Mouse (Mus musculus) midbrain, embryonic 10.5 days (tissue): Measurements from ENCODE around the gene Aif1. TPM values are rescaled to one million over a fixed set of nuclear protein-coding genes. Genes with fewer than 3 reads are reported as not detected.
A peak's percentile ranks its signal among the peaks of the same experiment; 100 is the strongest.

Experiments used
- DNase-seq: peaks from one replicate; pipeline ENCODE4 v3.0.0-alpha.2; 2017; ENCODE audit warnings: low spot score
- H3K27ac ChIP-seq: fragments of 300-500 bp; sonication (generic); replicated peaks from 2 replicates; pipeline ENCODE4 v1.5.1; 2016; ENCODE audit warnings: mild to moderate bottlenecking
- H3K27me3 ChIP-seq: fragments of 300-500 bp; sonication (generic); 2 replicates; pipeline ENCODE4 v1.6.1; 2016; ENCODE audit warnings: low read depth, mild to moderate bottlenecking; ENCODE audit not compliant: poor library complexity, severe bottlenecking
- H3K36me3 ChIP-seq: fragments of 300-500 bp; sonication (generic); 2 replicates; pipeline ENCODE4 v1.6.1; 2016; ENCODE audit warnings: mild to moderate bottlenecking, moderate library complexity
- H3K4me1 ChIP-seq: fragments of 300-500 bp; sonication (generic); 2 replicates; pipeline ENCODE4 v1.6.1; 2016
- H3K4me3 ChIP-seq: fragments of 300-500 bp; sonication (generic); 2 replicates; pipeline ENCODE4 v1.5.1; 2016; ENCODE audit warnings: mild to moderate bottlenecking, moderate library complexity
- H3K9me3 ChIP-seq: fragments of 300-500 bp; sonication (generic); replicated peaks from 2 replicates; pipeline ENCODE4 v1.6.1; 2016; ENCODE audit warnings: mild to moderate bottlenecking
- WGBS: fragments of 180-500 bp; shearing (Covaris S2); methylation state at CpG from one replicate; pipeline ENCODE4 v1.1.7; 2016; 5-methylcytosine and 5-hydroxymethylcytosine counted together
- polyA plus RNA-seq: library from polyadenylated mRNA; unstranded; fragments of >200 nt; fragmentation: Nextera tagmentation; extraction: Ambion mirVana; gene quantifications from 2 replicates; pipeline ENCODE4 v1.2.1, GENCODE M21; 2016

Aif1 gene
- polyA plus RNA-seq, 1 experiment from 2014 or later, result 4.0 TPM

DNA sequence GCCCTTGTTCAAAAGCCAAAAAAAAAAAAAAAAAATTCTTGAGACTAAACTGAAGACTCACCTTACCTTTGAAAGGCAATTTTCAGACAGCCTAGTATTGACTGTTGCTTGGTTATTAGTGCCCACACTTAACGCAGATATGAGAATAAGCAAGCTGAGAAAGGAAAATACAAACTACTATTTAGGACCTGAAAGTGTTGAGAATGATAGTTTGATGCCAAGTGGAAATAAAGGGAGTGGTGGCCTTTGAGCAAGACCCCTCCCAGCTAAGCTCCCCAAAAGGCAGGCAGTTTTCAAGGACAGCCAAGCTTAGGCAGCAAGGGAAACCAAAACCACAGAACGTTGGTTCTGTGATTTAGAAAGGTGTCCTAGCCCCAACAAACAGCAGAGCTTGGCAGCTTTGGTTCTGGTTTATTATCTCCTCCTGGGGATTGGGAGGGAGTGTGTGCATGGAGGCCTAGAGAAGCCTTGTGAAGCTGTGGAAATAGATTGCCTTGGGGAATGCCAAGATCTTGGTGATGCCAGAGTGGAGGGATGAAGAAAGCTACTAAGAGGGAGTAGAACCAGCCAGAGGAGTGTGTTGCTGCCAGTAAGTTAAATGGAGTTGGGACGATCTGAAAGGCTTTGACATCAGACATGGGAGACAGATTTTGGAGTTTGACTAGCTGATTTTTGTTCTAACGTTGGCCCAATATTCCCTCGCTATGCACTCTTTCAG, 27.8 kb downstream of the Aif1 start:
- no peak for DNase-seq
- H3K27me3 ChIP-seq, result no peaks in the 10 kb centered on the region
- H3K9me3 ChIP-seq, result peaks cover 6% of the 10 kb centered on the region
- no peak overlapping the region for H3K4me3 ChIP-seq
- H3K4me1 ChIP-seq, result no peaks in the 10 kb centered on the region
- peaks cover 99% of the 10 kb centered on the region for H3K36me3 ChIP-seq
- 80% methylated on average over 5 of the region's 5 CpGs for WGBS
- H3K27ac ChIP-seq, result no peak overlapping the region

GRCm38 (mm10) chr17:35147348-35147747, 28.5 kb downstream of the Aif1 start:
- no peak for DNase-seq

DNA sequence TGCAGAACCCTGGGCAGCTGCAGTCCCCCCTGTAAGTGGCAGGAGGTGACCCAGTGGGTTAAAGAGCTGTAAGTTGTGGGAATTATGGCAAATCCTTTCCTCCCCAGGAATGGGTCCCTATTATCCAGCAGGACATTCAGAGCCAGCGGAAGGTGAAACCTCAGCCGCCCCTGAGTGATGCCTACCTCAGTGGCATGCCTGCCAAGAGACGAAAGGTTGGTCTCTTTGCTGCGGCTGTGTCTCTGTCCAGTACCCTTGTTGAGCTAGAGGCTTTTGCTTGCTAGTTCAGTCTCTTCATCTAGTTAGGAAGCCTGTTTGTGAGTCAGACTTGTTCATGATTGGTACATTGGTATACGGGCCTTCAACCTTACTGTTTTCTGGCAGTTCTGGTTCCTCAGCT, 29.7 kb downstream of the Aif1 start:
- Histone ChIP-seq H3K9me3 (peaks cover 13% of the 10 kb centered on the region), H3K4me1 (no peaks in the 10 kb centered on the region), H3K27ac (no peak overlapping the region), H3K27me3 (no peaks in the 10 kb centered on the region), H3K36me3 (peaks cover 99% of the 10 kb centered on the region), H3K4me3 (no peak overlapping the region)
- 92% methylated on average over 5 of the region's 5 CpGs for WGBS
- DNase-seq, result no peak

More at GRCm38 (mm10) chr17:35147348-35147747, 28.5 kb downstream of the Aif1 start:
- Histone ChIP-seq H3K27ac (no peak overlapping the region), H3K4me1 (no peaks in the 10 kb centered on the region), H3K4me3 (no peak overlapping the region), H3K9me3 (peaks cover 13% of the 10 kb centered on the region), H3K27me3 (no peaks in the 10 kb centered on the region), H3K36me3 (peaks cover 99% of the 10 kb centered on the region)
- WGBS, result 59% methylated on average over 3 of the region's 3 CpGs

DNA sequence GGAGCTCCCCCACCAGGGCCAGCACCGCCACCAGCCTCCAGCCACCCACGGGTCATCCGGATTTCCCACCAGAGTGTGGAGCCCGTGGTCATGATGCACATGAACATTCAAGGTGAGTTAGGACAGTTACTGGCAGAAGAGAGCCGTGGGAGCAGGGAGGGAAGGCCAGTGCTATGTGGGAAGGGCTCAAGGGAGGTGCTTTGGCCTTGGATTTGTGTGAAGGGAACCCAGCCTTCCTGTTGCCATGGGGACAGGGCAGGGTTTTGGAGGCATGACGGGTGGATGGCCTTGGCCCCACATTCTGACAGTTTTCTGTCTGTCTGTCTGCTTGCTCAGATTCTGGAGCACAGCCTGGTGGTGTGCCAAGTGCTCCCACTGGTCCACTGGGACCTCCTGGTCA, 33.9 kb downstream of the Aif1 start:
- DNase-seq, result no peak
- Histone ChIP-seq H3K27me3 (no peaks in the 10 kb centered on the region), H3K36me3 (peaks cover 97% of the 10 kb centered on the region), H3K9me3 (peaks cover 13% of the 10 kb centered on the region), H3K4me1 (peaks cover 10% of the 10 kb centered on the region), H3K4me3 (no peak overlapping the region), H3K27ac (no peak overlapping the region)
- 89% methylated on average over 6 of the region's 6 CpGs for WGBS

DNA sequence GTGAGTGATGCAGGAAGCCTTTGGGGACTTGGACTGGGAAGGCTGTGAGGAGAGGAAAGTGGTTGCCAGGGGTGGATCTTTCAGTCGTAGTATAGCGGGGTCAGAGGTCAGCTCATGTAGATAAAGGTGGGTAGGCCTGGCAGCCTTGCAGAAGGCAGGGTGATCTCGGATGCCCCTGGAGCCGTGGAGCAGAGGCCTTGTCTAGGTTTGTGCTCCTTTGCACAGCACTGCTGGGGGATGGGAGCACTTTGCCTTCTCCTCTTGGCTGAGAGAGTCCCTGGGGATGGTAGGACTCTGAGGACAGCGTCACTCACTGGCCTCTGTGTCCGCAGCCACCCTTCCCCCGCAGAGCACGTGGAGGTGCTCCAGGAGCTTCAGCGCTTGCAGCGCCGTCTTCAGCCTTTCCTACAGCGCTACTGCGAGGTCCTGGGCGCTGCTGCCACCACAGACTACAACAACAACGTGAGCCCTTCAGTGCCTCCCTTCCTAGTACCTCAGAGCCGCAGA, 35.3 kb downstream of the Aif1 start:
- Histone ChIP-seq H3K9me3 (peaks cover 13% of the 10 kb centered on the region), H3K4me3 (no peak overlapping the region), H3K27me3 (no peaks in the 10 kb centered on the region), H3K36me3 (peaks cover 83% of the 10 kb centered on the region), H3K4me1 (peaks cover 20% of the 10 kb centered on the region), H3K27ac (no peak overlapping the region)
- WGBS, result 85% methylated on average over 16 of the region's 16 CpGs
- DNase-seq, result no peak

GRCm38 (mm10) chr17:35139269-35139668, 36.6 kb downstream of the Aif1 start:
- Histone ChIP-seq H3K4me1 (peaks cover 20% of the 10 kb centered on the region), H3K4me3 (0 out of 2 replicates have a peak overlapping the region, but pooled peaks have one; percentile 9), H3K36me3 (peaks cover 70% of the 10 kb centered on the region), H3K27ac (no peak overlapping the region), H3K9me3 (peaks cover 13% of the 10 kb centered on the region), H3K27me3 (no peaks in the 10 kb centered on the region)
- DNase-seq, result no peak
- 93% methylated on average over 3 of the region's 3 CpGs for WGBS

- Histone ChIP-seq H3K9me3 (no peaks in the 10 kb centered on the region), H3K36me3 (peaks cover 39% of the 10 kb centered on the region), H3K4me1 (peaks cover 23% of the 10 kb centered on the region), H3K27ac (peak overlapping the region; percentile 99), H3K4me3 (peak overlapping the region; percentile 86), H3K27me3 (no peaks in the 10 kb centered on the region)
- DNase-seq, result no peak
- 1% methylated on average over 42 of the region's 43 CpGs for WGBS
Measured at GRCm38 (mm10) chr17:35135591-35136320, 40.1 kb downstream of the Aif1 start.

GRCm38 (mm10) chr17:35134801-35135590, 40.9 kb downstream of the Aif1 start, which contains the start of gene Bag6:
Gene Bag6 (plus strand): TSS chr17:35135178.
- Histone ChIP-seq H3K36me3 (peaks cover 34% of the 10 kb centered on the region), H3K27ac (peak within 1 kb of the TSS; percentile 99), H3K27me3 (no peaks in the 10 kb centered on the region), H3K9me3 (no peaks in the 10 kb centered on the region), H3K4me3 (peak within 1 kb of the TSS; percentile 86), H3K4me1 (peaks cover 23% of the 10 kb centered on the region)
- DNase-seq, result peak; percentile 93
- WGBS, result under 1% methylated on average over 66 of the region's 66 CpGs

DNA sequence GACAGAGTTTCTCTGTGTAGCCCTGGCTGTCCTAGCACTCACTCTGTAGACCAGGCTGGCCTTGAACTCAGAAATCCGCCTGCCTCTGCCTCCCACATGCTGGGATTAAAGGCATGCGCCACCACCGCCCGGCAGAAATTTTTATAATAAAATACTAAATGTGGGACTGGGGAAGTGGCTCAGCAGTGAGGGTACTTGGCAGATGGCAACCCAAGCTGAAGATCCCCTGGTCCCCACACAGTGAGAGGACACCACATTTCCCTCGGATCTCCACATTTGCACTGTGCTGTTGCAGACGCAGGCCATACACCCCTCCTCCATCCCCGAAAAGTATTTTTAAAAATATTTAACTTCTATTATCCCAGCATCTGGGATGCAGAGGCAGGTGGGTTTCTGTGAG, 42.4 kb downstream of the Aif1 start:
- H3K9me3 ChIP-seq, result no peaks in the 10 kb centered on the region
- H3K4me1 ChIP-seq, result peaks cover 19% of the 10 kb centered on the region
- peaks cover 24% of the 10 kb centered on the region for H3K36me3 ChIP-seq
- H3K4me3 ChIP-seq, result peak overlapping the region; percentile 8; the same call in 1 of the 2 replicates
- WGBS, result 93% methylated on average over 7 of the region's 7 CpGs
- DNase-seq, result no peak
- H3K27me3 ChIP-seq, result no peaks in the 10 kb centered on the region
- H3K27ac ChIP-seq, result no peak overlapping the region

DNA sequence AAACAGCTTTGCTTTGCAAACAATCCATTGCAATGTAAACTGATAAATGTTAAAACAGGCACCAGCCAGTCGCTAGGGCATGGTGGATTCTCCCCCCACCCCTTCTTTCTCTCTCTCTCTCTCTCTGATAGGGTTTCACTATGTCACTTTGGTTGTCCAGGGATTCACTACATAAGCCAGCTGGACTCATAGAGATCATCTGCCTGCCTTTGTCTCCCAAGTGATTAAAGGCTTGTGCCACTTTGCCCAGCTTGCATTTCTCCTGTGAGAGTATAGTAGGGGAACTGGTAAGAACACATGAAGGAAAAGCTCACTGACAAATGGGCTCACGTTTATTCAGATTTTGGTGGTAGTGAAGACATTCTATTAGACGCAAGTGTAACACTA, 43.7 kb downstream of the Aif1 start:
- 74% methylated on average over 3 of the region's 3 CpGs for WGBS

DNA sequence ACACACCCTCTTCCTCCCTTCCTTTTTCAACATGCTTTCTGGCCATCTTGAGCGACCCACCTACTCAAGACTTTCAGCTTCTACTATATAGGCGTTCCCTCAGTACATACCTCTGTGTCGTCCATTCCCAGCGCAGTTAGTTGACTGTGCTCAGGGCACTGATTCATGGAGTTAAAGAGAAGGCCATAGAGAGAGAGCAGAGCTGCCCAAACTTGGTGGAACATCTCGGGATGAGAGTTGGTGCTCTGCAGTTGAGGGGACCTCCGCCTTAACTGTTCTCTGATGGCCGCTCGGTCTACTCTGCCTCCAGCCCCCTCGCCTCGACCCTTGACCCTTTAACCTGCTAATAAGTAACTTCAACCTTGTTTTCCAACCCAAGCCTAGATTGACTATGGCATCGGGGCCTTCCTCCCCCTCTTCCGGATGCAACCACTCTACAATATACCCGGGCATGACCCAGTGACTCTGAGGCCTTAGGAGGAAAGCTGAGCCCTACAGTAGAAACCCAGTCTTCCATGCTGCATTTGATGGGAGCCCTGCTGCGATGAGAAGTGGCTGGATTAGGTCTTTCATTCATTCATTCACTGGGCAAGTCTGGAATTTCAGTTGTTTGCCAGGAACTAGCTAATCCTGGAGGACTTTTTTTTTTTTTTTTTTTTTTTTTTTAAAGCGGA, 44.2 kb downstream of the Aif1 start, which contains the start of gene Apom:
TSS of gene Apom (minus strand) at position 551 of the 674 bp plus-strand sequence.
- H3K36me3 ChIP-seq, result peaks cover 18% of the 10 kb centered on the region
- H3K4me3 ChIP-seq, result peak within 1 kb of the TSS; percentile 21; the same call in 1 of the 2 replicates
- 82% methylated on average over 15 of the region's 15 CpGs for WGBS
- no peaks in the 10 kb centered on the region for H3K27me3 ChIP-seq
- DNase-seq, result no peak
- H3K4me1 ChIP-seq, result peaks cover 23% of the 10 kb centered on the region
- H3K27ac ChIP-seq, result no peak within 1 kb of the TSS
- no peaks in the 10 kb centered on the region for H3K9me3 ChIP-seq

More for the DNA sequence above, 43.7 kb downstream of the Aif1 start:
- H3K27me3 ChIP-seq, result no peaks in the 10 kb centered on the region
- no peaks in the 10 kb centered on the region for H3K9me3 ChIP-seq
- no peak overlapping the region for H3K4me3 ChIP-seq
- DNase-seq, result no peak
- H3K27ac ChIP-seq, result no peak overlapping the region
- H3K36me3 ChIP-seq, result peaks cover 18% of the 10 kb centered on the region
- peaks cover 23% of the 10 kb centered on the region for H3K4me1 ChIP-seq

- Histone ChIP-seq H3K4me1 (peaks cover 23% of the 10 kb centered on the region), H3K36me3 (peaks cover 18% of the 10 kb centered on the region), H3K27ac (no peak overlapping the region), H3K4me3 (no peak overlapping the region), H3K27me3 (no peaks in the 10 kb centered on the region), H3K9me3 (no peaks in the 10 kb centered on the region)
- WGBS, result 90% methylated on average over 8 of the region's 8 CpGs
- no peak for DNase-seq
Measured at GRCm38 (mm10) chr17:35131038-35131437, 44.8 kb downstream of the Aif1 start.
